Mouse (Mus musculus): ENCODE measurements around the gene Acap2.

Gene Acap2

GRCm38 (mm10) chr16:31205726-31206125 lies 4.7 kb upstream of the Acap2 start:
- DNase-seq (ENCODE audit: low read depth, low spot score), result no peak

- no peak for DNase-seq (ENCODE audit: low read depth, low spot score)
Observed at GRCm38 (mm10) chr16:31205187-31205586, 4.1 kb upstream of the Acap2 start.

- no peak for DNase-seq (ENCODE audit: low read depth, low spot score)
Observed at GRCm38 (mm10) chr16:31204216-31204615, 3.2 kb upstream of the Acap2 start.

- no peak for DNase-seq (ENCODE audit: low read depth, low spot score)
Observed at GRCm38 (mm10) chr16:31201704-31202103, 659 bp upstream of the Acap2 start.

GRCm38 (mm10) chr16:31199926-31200789 lies 887 bp downstream of the Acap2 start:
- peak; percentile 35 for DNase-seq (ENCODE audit: low read depth, low spot score)

GRCm38 (mm10) chr16:31199591-31199925 lies 1.5 kb downstream of the Acap2 start:
- peak; percentile 20 for DNase-seq (ENCODE audit: low read depth, low spot score)

GRCm38 (mm10) chr16:31196971-31197370 lies 4.1 kb downstream of the Acap2 start:
- DNase-seq (ENCODE audit: low read depth, low spot score), result no peak

- no peak for DNase-seq (ENCODE audit: low read depth, low spot score)
Observed at GRCm38 (mm10) chr16:31192526-31192925, 8.5 kb downstream of the Acap2 start.

- DNase-seq (ENCODE audit: low read depth, low spot score), result no peak
Observed at GRCm38 (mm10) chr16:31191818-31192217, 9.2 kb downstream of the Acap2 start.

GRCm38 (mm10) chr16:31190426-31190825 lies 10.6 kb downstream of the Acap2 start:
- DNase-seq (ENCODE audit: low read depth, low spot score), result no peak

- DNase-seq (ENCODE audit: low read depth, low spot score), result no peak
Observed at GRCm38 (mm10) chr16:31189291-31189690, 11.8 kb downstream of the Acap2 start.

- no peak for DNase-seq (ENCODE audit: low read depth, low spot score)
Observed at GRCm38 (mm10) chr16:31188799-31189198, 12.2 kb downstream of the Acap2 start.

GRCm38 (mm10) chr16:31188270-31188669 lies 12.8 kb downstream of the Acap2 start:
- no peak for DNase-seq (ENCODE audit: low read depth, low spot score)

GRCm38 (mm10) chr16:31187192-31187591 lies 13.9 kb downstream of the Acap2 start:
- no peak for DNase-seq (ENCODE audit: low read depth, low spot score)

GRCm38 (mm10) chr16:31185757-31186156 lies 15.3 kb downstream of the Acap2 start:
- DNase-seq (ENCODE audit: low read depth, low spot score), result no peak

GRCm38 (mm10) chr16:31184727-31185126 lies 16.3 kb downstream of the Acap2 start:
- DNase-seq (ENCODE audit: low read depth, low spot score), result no peak

GRCm38 (mm10) chr16:31182576-31182975 lies 18.5 kb downstream of the Acap2 start:
- DNase-seq (ENCODE audit: low read depth, low spot score), result no peak

- no peak for DNase-seq (ENCODE audit: low read depth, low spot score)
Observed at GRCm38 (mm10) chr16:31180843-31181242, 20.2 kb downstream of the Acap2 start.

GRCm38 (mm10) chr16:31179384-31179783 lies 21.7 kb downstream of the Acap2 start:
- DNase-seq (ENCODE audit: low read depth, low spot score), result no peak

GRCm38 (mm10) chr16:31174880-31175638 lies 26.0 kb downstream of the Acap2 start:
- DNase-seq (ENCODE audit: low read depth, low spot score), result no peak

- no peak for DNase-seq (ENCODE audit: low read depth, low spot score)
Observed at GRCm38 (mm10) chr16:31172229-31172628, 28.8 kb downstream of the Acap2 start.

- DNase-seq (ENCODE audit: low read depth, low spot score), result no peak
Observed at GRCm38 (mm10) chr16:31171418-31171817, 29.6 kb downstream of the Acap2 start.

- no peak for DNase-seq (ENCODE audit: low read depth, low spot score)
Observed at GRCm38 (mm10) chr16:31170297-31170696, 30.7 kb downstream of the Acap2 start.

Measured in forelimb bud, embryonic 11.5 days (tissue).